Mouse (Mus musculus): ENCODE results near the gene Srpr. TPM values are rescaled to one million over a fixed set of nuclear protein-coding genes. Genes with fewer than 3 reads are reported as not detected.

Gene Srpr
- total RNA-seq, 2 experiments from 2014 or later = 119 to 127 TPM

GRCm38 (mm10) chr9:35187351-35187903 lies 12.5 kb upstream of the Srpr start:
- DNase-seq (ENCODE audit: low spot score in 2 of 2) = no peak

- no peak for DNase-seq (ENCODE audit: low spot score in 2 of 2)
Measured at GRCm38 (mm10) chr9:35188700-35189099, 11.3 kb upstream of the Srpr start.

GRCm38 (mm10) chr9:35192983-35193542 lies 6.9 kb upstream of the Srpr start:
- DNase-seq (ENCODE audit: low spot score in 2 of 2) = no peak

GRCm38 (mm10) chr9:35194048-35194447 lies 5.9 kb upstream of the Srpr start:
- DNase-seq (ENCODE audit: low spot score in 2 of 2) = no peak

- no peak for DNase-seq (ENCODE audit: low spot score in 2 of 2)
Measured at GRCm38 (mm10) chr9:35197625-35198024, 2.4 kb upstream of the Srpr start.

- DNase-seq (ENCODE audit: low spot score in 2 of 2) = no peak
Measured at GRCm38 (mm10) chr9:35198351-35198750, 1.6 kb upstream of the Srpr start.

GRCm38 (mm10) chr9:35198945-35199771 lies 817 bp upstream of the Srpr start:
- DNase-seq (ENCODE audit: low spot score in 2 of 2) = no peak

- no peak for DNase-seq (ENCODE audit: low spot score in 2 of 2)
Measured at GRCm38 (mm10) chr9:35200529-35201060, 620 bp downstream of the Srpr start.

- no peak for DNase-seq (ENCODE audit: low spot score in 2 of 2)
Measured at GRCm38 (mm10) chr9:35203536-35203935, 3.6 kb downstream of the Srpr start.

GRCm38 (mm10) chr9:35204421-35204820 lies 4.4 kb downstream of the Srpr start:
- no peak for DNase-seq (ENCODE audit: low spot score in 2 of 2)

GRCm38 (mm10) chr9:35210542-35211474 lies 10.8 kb downstream of the Srpr start, which contains the start of gene Foxred1:
Foxred1 (minus strand) TSS chr9:35211055.
- DNase-seq (ENCODE audit: low spot score in 2 of 2) = peak; percentile 91 to 98

GRCm38 (mm10) chr9:35211573-35212511 lies 11.9 kb downstream of the Srpr start:
- no peak for DNase-seq (ENCODE audit: low spot score in 2 of 2)

GRCm38 (mm10) chr9:35217963-35218362 lies 18.0 kb downstream of the Srpr start:
- no peak for DNase-seq (ENCODE audit: low spot score in 2 of 2)

- no peak for DNase-seq (ENCODE audit: low spot score in 2 of 2)
Measured at GRCm38 (mm10) chr9:35223466-35223865, 23.5 kb downstream of the Srpr start.

GRCm38 (mm10) chr9:35228671-35229070 lies 28.7 kb downstream of the Srpr start:
- DNase-seq (ENCODE audit: low spot score in 2 of 2) = no peak

GRCm38 (mm10) chr9:35235996-35236395 lies 36.0 kb downstream of the Srpr start:
- no peak for DNase-seq (ENCODE audit: low spot score in 2 of 2)

GRCm38 (mm10) chr9:35238371-35238770 lies 38.4 kb downstream of the Srpr start:
- DNase-seq (ENCODE audit: low spot score in 2 of 2) = no peak

- DNase-seq (ENCODE audit: low spot score in 2 of 2) = no peak
Measured at GRCm38 (mm10) chr9:35238915-35239571, 39.1 kb downstream of the Srpr start.

- no peak for DNase-seq (ENCODE audit: low spot score in 2 of 2)
Measured at GRCm38 (mm10) chr9:35239734-35240133, 39.8 kb downstream of the Srpr start.

Measured in adrenal gland, postnatal 4 days (tissue).